Mouse (Mus musculus): ENCODE measurements at regions not wholly inside any gene's neighbourhood (a gene's known extent, or its start where the extent isn't known, plus 50 kb on each side); places are given as distances from the start of the nearest gene placed in this dataset.

DNA sequence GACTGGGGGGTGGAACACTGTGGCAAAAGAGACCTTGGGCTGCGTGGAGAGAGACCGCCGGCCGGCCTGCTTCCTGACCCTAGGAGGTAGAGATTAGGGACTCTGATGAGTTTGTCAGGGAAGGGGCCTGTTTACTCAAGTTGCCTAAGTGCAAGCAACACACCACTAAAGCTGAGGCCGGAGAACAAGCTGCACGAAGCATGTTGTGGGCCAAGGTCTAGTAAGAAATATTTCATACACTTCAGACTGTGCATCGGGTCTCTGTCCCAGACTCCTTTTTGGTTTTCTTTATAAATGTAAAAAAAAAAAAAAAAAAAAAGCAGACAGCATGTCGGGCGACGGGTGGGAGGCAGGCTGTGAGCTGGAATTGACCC is 167.5 kb downstream of the 3100002H09Rik start:
- H3K27me3 ChIP-seq (ENCODE audit: control insufficient read depth, insufficient read depth, low read length, poor library complexity, severe bottlenecking): no peaks in the 10 kb centered on the region
- no peak overlapping the region for H3K9ac ChIP-seq (ENCODE audit: low read depth, poor library complexity, severe bottlenecking)
- peaks cover 2% of the 10 kb centered on the region for H3K4me1 ChIP-seq (ENCODE audit: control insufficient read depth, insufficient read depth, low read length)
- no peaks in the 10 kb centered on the region for H3K9me3 ChIP-seq (replicated peaks; ENCODE audit: control insufficient read depth, insufficient read depth, low read length, poor library complexity, severe bottlenecking)
- H3K36me3 ChIP-seq (ENCODE audit: control insufficient read depth, insufficient read depth, low read length, poor library complexity, severe bottlenecking): no peaks in the 10 kb centered on the region
- TF ChIP-seq EP300 (IDR thresholded peaks at IDR 0.05; ENCODE audit: insufficient read depth, low read depth, low read length): no peak
- TF ChIP-seq POLR2A (IDR thresholded peaks at IDR 0.05; ENCODE audit: insufficient read depth, low read length): no peak
- TF ChIP-seq CTCF (IDR thresholded peaks at IDR 0.05; ENCODE audit: low read depth, low read length): no peak
- H3K27ac ChIP-seq (ENCODE audit: insufficient read depth, low read length): no peak overlapping the region
- no peak overlapping the region for H3K4me3 ChIP-seq (ENCODE audit: low read depth, low read length)

GRCm38 (mm10) chr4:124442491-124443129 is 168.0 kb downstream of the 3100002H09Rik start:
- TF ChIP-seq CTCF (IDR thresholded peaks at IDR 0.05; ENCODE audit: low read depth, low read length) (no peak), POLR2A (IDR thresholded peaks at IDR 0.05; ENCODE audit: insufficient read depth, low read length) (no peak), EP300 (IDR thresholded peaks at IDR 0.05; ENCODE audit: insufficient read depth, low read depth, low read length) (no peak)
- H3K4me3 ChIP-seq (ENCODE audit: low read depth, low read length): no peak overlapping the region
- H3K27me3 ChIP-seq (ENCODE audit: control insufficient read depth, insufficient read depth, low read length, poor library complexity, severe bottlenecking): no peaks in the 10 kb centered on the region
- H3K9ac ChIP-seq (ENCODE audit: low read depth, poor library complexity, severe bottlenecking): no peak overlapping the region
- no peaks in the 10 kb centered on the region for H3K9me3 ChIP-seq (replicated peaks; ENCODE audit: control insufficient read depth, insufficient read depth, low read length, poor library complexity, severe bottlenecking)
- H3K27ac ChIP-seq (ENCODE audit: insufficient read depth, low read length): no peak overlapping the region
- no peaks in the 10 kb centered on the region for H3K36me3 ChIP-seq (ENCODE audit: control insufficient read depth, insufficient read depth, low read length, poor library complexity, severe bottlenecking)
- H3K4me1 ChIP-seq (ENCODE audit: control insufficient read depth, insufficient read depth, low read length): peaks cover 2% of the 10 kb centered on the region

GRCm38 (mm10) chr4:124441737-124442487 is 168.7 kb downstream of the 3100002H09Rik start:
- no peak for TF ChIP-seq CTCF (IDR thresholded peaks at IDR 0.05; ENCODE audit: low read depth, low read length)
- no peak for TF ChIP-seq EP300 (IDR thresholded peaks at IDR 0.05; ENCODE audit: insufficient read depth, low read depth, low read length)
- TF ChIP-seq POLR2A (IDR thresholded peaks at IDR 0.05; ENCODE audit: insufficient read depth, low read length): no peak
- Histone ChIP-seq H3K9ac (ENCODE audit: low read depth, poor library complexity, severe bottlenecking) (no peak overlapping the region), H3K27ac (ENCODE audit: insufficient read depth, low read length) (no peak overlapping the region), H3K9me3 (replicated peaks; ENCODE audit: control insufficient read depth, insufficient read depth, low read length, poor library complexity, severe bottlenecking) (no peaks in the 10 kb centered on the region), H3K36me3 (ENCODE audit: control insufficient read depth, insufficient read depth, low read length, poor library complexity, severe bottlenecking) (no peaks in the 10 kb centered on the region), H3K4me1 (ENCODE audit: control insufficient read depth, insufficient read depth, low read length) (peaks cover 2% of the 10 kb centered on the region), H3K4me3 (ENCODE audit: low read depth, low read length) (no peak overlapping the region), H3K27me3 (ENCODE audit: control insufficient read depth, insufficient read depth, low read length, poor library complexity, severe bottlenecking) (no peaks in the 10 kb centered on the region)

- Histone ChIP-seq H3K27ac (ENCODE audit: insufficient read depth, low read length) (no peak overlapping the region), H3K27me3 (ENCODE audit: control insufficient read depth, insufficient read depth, low read length, poor library complexity, severe bottlenecking) (no peaks in the 10 kb centered on the region), H3K36me3 (ENCODE audit: control insufficient read depth, insufficient read depth, low read length, poor library complexity, severe bottlenecking) (no peaks in the 10 kb centered on the region), H3K4me3 (ENCODE audit: low read depth, low read length) (no peak overlapping the region), H3K9me3 (replicated peaks; ENCODE audit: control insufficient read depth, insufficient read depth, low read length, poor library complexity, severe bottlenecking) (no peaks in the 10 kb centered on the region), H3K9ac (ENCODE audit: low read depth, poor library complexity, severe bottlenecking) (no peak overlapping the region), H3K4me1 (ENCODE audit: control insufficient read depth, insufficient read depth, low read length) (peaks cover 4% of the 10 kb centered on the region)
- no peak for TF ChIP-seq POLR2A (IDR thresholded peaks at IDR 0.05; ENCODE audit: insufficient read depth, low read length)
- TF ChIP-seq EP300 (IDR thresholded peaks at IDR 0.05; ENCODE audit: insufficient read depth, low read depth, low read length): no peak
- no peak for TF ChIP-seq CTCF (IDR thresholded peaks at IDR 0.05; ENCODE audit: low read depth, low read length)
Measured at GRCm38 (mm10) chr4:124435040-124435434, 175.6 kb downstream of the 3100002H09Rik start.

DNA sequence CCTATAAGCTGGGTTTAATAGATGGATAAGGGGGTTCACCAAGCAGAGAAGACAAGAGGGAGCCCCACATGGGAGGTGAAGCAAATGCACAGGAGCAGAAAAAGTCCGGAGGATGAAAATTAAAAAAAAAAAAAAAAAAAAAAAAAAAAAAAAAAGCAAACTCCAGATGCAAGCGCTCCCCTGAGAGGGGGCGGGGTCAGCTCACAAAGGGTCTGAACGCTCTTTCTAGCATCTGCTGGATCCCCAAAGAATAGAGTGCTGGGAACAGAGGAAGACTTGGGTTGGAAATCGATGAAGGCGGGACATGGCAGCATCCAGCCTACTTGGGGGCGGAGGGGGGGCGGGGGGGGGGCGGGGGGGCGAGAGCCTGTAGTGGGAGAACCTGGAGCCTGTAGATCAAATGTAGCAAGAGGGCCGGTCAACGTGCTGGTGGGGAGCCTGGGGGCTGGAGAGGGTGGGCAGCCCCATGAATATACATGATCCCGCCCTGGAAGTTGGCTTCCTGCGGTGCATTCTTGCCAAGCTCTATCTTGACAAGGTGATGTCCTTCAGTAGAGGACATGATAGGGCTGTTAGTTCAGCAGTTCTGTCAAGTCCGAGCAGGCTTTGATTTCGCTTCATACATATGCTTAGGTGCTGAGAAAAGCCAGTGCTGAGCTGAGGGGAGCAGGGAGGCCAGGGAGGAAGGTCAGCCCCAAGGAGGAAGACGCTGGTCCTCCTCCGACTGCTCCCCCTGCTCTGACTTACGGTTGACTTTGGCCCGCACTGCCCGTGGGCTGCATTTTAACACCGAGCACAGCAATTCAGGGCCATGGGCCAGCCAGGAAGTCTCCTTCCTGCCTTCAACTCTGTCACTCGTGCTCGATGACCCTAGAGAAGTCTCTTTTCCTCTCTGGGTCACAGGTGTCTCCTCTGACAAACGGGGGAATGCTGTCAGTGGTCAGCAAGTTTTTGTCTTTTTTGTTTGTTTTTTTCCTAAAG is 176.3 kb downstream of the 3100002H09Rik start:
- H3K4me3 ChIP-seq (ENCODE audit: low read depth, low read length): no peak overlapping the region
- peaks cover 4% of the 10 kb centered on the region for H3K4me1 ChIP-seq (ENCODE audit: control insufficient read depth, insufficient read depth, low read length)
- no peaks in the 10 kb centered on the region for H3K36me3 ChIP-seq (ENCODE audit: control insufficient read depth, insufficient read depth, low read length, poor library complexity, severe bottlenecking)
- no peak overlapping the region for H3K27ac ChIP-seq (ENCODE audit: insufficient read depth, low read length)
- H3K9ac ChIP-seq (ENCODE audit: low read depth, poor library complexity, severe bottlenecking): no peak overlapping the region
- no peaks in the 10 kb centered on the region for H3K9me3 ChIP-seq (replicated peaks; ENCODE audit: control insufficient read depth, insufficient read depth, low read length, poor library complexity, severe bottlenecking)
- no peak for TF ChIP-seq POLR2A (IDR thresholded peaks at IDR 0.05; ENCODE audit: insufficient read depth, low read length)
- TF ChIP-seq EP300 (IDR thresholded peaks at IDR 0.05; ENCODE audit: insufficient read depth, low read depth, low read length): no peak
- no peak for TF ChIP-seq CTCF (IDR thresholded peaks at IDR 0.05; ENCODE audit: low read depth, low read length)
- H3K27me3 ChIP-seq (ENCODE audit: control insufficient read depth, insufficient read depth, low read length, poor library complexity, severe bottlenecking): no peaks in the 10 kb centered on the region

Measured in ES-Bruce4 (cell line).